Mouse (Mus musculus) liver, embryonic 11.5 days (tissue): ENCODE data around the gene Naip2. TPM values are rescaled to one million over a fixed set of nuclear protein-coding genes. Genes with fewer than 3 reads are reported as not detected.
"Not testable (repeated sequence)": the region's sequence is repeated elsewhere in the genome, so short reads cannot be mapped to it uniquely, and the experiment has no call there.

Experiments
- ATAC-seq: fragments of 200-750 bp; cut with Nextera tagmentation; replicated peaks from 2 replicates; pipeline ENCODE4 v1.8.0; 2017; ENCODE audit warnings: moderate number of reproducible peaks, mild to moderate bottlenecking, moderate TSS enrichment, moderate library complexity; ENCODE audit not compliant: low FRiP score
- DNase-seq: peaks from one replicate; pipeline ENCODE4 v3.0.0-alpha.2; 2017; ENCODE audit warnings: low spot score
- H3K27ac ChIP-seq: fragments of 300-500 bp; sonication (generic); 2 replicates; pipeline ENCODE4 v1.5.1; 2014; ENCODE audit warnings: mild to moderate bottlenecking, low read depth, low read length, control low read depth
- H3K27me3 ChIP-seq: fragments of 300-500 bp; sonication (generic); replicated peaks from 2 replicates; pipeline ENCODE4 v1.6.1; 2014; ENCODE audit warnings: low read length, mixed read lengths; ENCODE audit not compliant: control insufficient read depth, insufficient read depth
- H3K36me3 ChIP-seq: fragments of 300-500 bp; sonication (generic); 2 replicates; pipeline ENCODE4 v1.6.1; 2014; ENCODE audit warnings: mild to moderate bottlenecking, low read length, moderate library complexity, mixed read lengths; ENCODE audit not compliant: control insufficient read depth, insufficient read depth
- H3K4me1 ChIP-seq: fragments of 300-500 bp; sonication (generic); replicated peaks from 2 replicates; pipeline ENCODE4 v1.6.1; 2014; ENCODE audit warnings: low read length, mixed read lengths; ENCODE audit not compliant: control insufficient read depth, insufficient read depth
- H3K4me2 ChIP-seq: fragments of 300-500 bp; sonication (generic); 2 replicates; pipeline ENCODE4 v1.6.1; 2014; ENCODE audit warnings: mild to moderate bottlenecking, control low read depth, moderate library complexity
- H3K4me3 ChIP-seq: fragments of 300-500 bp; sonication (generic); 2 replicates; pipeline ENCODE4 v1.5.1; 2014; ENCODE audit warnings: low read depth, low read length, control low read depth
- H3K9ac ChIP-seq: fragments of 300-500 bp; sonication (generic); 2 replicates; pipeline ENCODE4 v1.6.1; 2014; ENCODE audit warnings: low read depth, low read length, control low read depth
- H3K9me3 ChIP-seq: fragments of 300-500 bp; sonication (generic); 2 replicates; pipeline ENCODE4 v1.6.1; 2016; ENCODE audit warnings: low read length, inconsistent platforms, mixed read lengths; ENCODE audit not compliant: control insufficient read depth
- WGBS: fragments of 180-500 bp; shearing (Covaris S2); extraction: QIAGEN DNeasy Blood & Tissue Kit; methylation state at CpG from one replicate; pipeline ENCODE4 v1.1.7; 2014; 5-methylcytosine and 5-hydroxymethylcytosine counted together
- polyA plus RNA-seq: library from polyadenylated mRNA; unstranded; fragments of >200 nt; fragmentation: Nextera tagmentation; extraction: Ambion mirVana; gene quantifications from 2 replicates; pipeline ENCODE4 v1.2.1, GENCODE M21; 2014

Gene Naip2
- polyA plus RNA-seq: 1.9 and 2.7 TPM in 2 replicates

DNA sequence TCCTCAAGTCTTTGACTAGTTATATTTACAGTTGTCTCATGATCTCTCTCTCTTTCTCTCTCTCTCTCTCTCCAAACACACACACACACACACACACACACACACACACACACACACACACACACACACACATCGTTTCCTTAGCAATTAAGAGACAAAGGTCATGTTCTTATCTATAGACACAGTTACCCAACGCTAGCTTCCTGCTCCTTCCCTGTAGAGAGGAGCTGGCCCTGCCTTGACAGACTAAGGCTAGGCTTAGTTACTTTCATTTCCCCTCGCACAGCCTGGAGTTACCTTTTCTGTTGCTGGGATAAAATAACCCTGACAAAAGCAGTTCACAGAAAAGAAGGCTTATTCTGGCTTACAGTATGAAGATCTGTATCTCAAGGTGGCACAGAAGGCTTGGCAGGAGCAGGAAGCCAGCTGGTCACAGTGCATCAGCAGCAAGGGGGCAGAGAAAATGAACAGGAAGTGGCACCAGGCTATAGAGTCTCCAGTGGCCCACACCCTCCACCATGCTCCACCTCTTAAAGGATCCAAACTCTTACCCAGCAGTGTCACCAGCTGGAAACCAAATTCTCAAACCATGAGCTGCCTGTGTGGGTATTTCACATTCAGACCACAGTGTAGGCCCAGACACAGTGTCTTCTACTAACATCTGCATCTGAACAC lies at the start of gene Naip2:
Naip2 (minus strand) TSS at position 434 of the 675 bp plus-strand sequence.
- DNase-seq: peak; percentile 32
- H3K36me3 ChIP-seq, H3K9ac ChIP-seq, H3K4me1 ChIP-seq, H3K9me3 ChIP-seq, H3K27me3 ChIP-seq: not testable (repeated sequence)
- Histone ChIP-seq H3K4me2 (peak within 1 kb of the TSS; percentile 49), H3K4me3 (peak within 1 kb of the TSS; percentile 10), H3K27ac (peak within 1 kb of the TSS; percentile 26)
- peak; percentile 82 for ATAC-seq
- WGBS: 25% methylated on average over 3 of the region's 3 CpGs

DNA sequence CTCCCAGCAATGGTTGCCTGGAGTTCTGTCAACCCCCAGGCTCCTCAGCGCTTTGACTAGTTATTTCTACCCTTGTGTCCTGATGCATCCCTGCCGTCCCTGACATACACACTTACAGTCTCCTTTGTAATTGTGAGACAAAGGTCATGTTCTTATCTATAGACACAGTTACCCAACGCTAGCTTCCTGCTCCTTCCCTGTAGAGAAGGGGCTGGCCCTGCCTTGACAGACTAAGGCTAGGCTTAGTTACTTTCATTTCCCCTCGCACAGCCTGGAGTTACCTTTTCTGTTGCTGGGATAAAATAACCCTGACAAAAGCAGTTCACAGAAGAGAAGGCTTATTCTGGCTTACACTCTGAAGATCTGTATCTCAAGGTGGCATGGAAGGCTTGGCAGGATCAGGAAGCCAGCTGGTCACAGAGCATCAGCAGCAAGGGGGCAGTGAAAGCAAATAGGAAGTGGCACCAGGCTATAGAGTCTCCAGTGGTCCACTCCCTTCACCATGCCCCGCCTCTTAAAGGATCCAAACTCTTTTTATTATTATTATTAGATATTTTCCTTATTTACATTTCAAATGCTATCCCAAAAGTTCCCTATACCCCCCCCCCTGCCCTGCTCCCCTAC lies 45.1 kb upstream of the Naip2 start:
- not testable (repeated sequence) for ATAC-seq

DNA sequence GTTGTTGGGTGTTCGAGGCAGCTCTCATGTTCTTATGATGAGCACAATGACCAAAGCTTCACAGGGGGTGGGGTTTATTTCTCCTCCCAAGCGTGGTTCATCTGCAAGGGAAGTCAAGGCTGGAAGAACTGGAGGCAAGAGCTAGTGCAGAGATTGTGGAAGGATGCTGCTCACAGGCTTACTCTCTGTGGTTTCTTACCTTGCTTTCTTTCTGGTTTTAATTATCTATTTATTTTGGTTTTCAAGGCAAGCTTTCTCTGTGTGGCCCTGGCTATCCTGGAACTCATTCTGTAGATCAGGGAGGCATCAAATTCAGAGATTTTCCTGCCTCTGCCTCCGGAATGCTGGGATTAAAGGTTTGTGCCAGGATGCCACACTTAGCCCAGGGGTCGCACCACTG lies 44.3 kb upstream of the Naip2 start, which contains the start of gene Naip5:
Naip5 (minus strand) TSS at position 101 of the 400 bp plus-strand sequence.
- not testable (repeated sequence) for H3K9ac ChIP-seq, H3K27ac ChIP-seq, DNase-seq, H3K27me3 ChIP-seq, H3K36me3 ChIP-seq, ATAC-seq, H3K4me3 ChIP-seq, H3K4me1 ChIP-seq, H3K9me3 ChIP-seq, H3K4me2 ChIP-seq
- WGBS: 73% methylated on average over 4 of the region's 4 CpGs

More for the DNA sequence above, 45.1 kb upstream of the Naip2 start:
- H3K9ac ChIP-seq, H3K27me3 ChIP-seq, H3K4me2 ChIP-seq, H3K36me3 ChIP-seq, DNase-seq, H3K9me3 ChIP-seq, H3K4me3 ChIP-seq, H3K27ac ChIP-seq, H3K4me1 ChIP-seq: not testable (repeated sequence)
- 46% methylated on average over 5 of the region's 5 CpGs for WGBS

DNA sequence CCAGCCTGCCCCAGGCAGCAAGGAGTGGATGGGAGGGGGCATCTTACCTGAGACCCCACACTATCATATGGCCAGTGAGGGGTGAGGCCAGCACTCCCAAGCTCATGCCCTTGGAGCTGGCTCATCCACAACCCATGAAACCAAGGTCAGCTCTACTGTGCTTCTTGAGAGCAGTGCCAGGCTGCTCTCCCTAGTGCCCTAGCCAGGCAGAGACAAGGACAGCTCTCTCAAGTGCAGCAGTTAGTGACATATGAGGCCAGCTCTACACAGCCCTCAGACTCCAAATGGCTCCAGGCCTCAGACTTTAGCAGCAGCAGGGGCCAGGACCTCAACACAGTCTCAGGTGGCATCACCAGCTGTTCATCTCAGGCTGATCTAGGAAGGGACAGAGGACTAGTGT lies 41.8 kb upstream of the Naip2 start:
- H3K27ac ChIP-seq: no peak overlapping the region
- H3K36me3 ChIP-seq: no peaks in the 10 kb centered on the region
- H3K27me3 ChIP-seq: no peaks in the 10 kb centered on the region
- no peaks in the 10 kb centered on the region for H3K9me3 ChIP-seq
- H3K9ac ChIP-seq: no peak overlapping the region
- no peak overlapping the region for H3K4me2 ChIP-seq
- no peaks in the 10 kb centered on the region for H3K4me1 ChIP-seq
- H3K4me3 ChIP-seq: no peak overlapping the region
- DNase-seq (no peak), ATAC-seq (0 out of 2 replicates have a peak, but pooled peaks have one; percentile 18)

DNA sequence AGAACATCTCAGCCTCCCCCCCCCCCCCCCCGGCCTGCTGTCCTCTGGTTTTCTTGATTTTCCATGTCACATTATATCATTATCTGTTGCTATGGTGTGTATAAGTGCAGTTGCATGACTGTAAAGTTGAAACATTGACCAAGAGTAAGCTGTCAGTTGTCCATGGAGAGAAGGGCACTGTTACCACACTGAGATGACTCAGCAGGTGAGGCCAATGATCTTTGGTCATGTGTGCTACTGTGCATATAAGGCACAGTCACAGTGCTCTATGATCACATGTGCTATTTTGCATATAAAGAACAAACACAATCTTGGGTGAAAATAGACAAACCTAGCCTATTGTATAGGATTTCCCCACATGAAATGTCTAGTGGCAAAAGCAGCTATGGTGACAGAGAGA lies 11.8 kb upstream of the Naip2 start:
- not testable (repeated sequence) for ATAC-seq, H3K4me2 ChIP-seq, H3K27me3 ChIP-seq, H3K27ac ChIP-seq, DNase-seq, H3K4me3 ChIP-seq, H3K9ac ChIP-seq, H3K9me3 ChIP-seq, H3K4me1 ChIP-seq, H3K36me3 ChIP-seq
- 79% methylated on average over 1 of the region's 1 CpGs for WGBS

DNA sequence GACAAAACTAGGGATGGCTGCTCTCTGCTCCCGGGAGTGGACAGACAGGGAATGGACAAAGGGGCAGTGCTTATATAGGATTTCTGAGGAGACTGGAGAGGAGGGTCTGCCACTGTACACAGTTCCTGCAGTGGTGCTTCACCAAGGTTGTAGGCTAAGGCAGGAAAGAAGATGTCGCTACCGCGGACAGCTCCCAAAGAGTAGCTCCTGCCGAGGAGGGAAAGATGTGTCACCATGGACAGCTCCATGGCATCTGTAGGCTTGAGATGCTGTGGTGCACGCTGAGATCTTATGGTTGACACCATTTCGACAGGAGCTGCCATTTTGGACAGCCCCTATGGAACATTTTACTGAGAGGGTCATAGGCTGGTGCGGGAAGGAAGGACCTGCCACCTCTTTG lies 8.6 kb upstream of the Naip2 start:
- Histone ChIP-seq H3K27me3 (no peaks in the 10 kb centered on the region), H3K4me2 (no peak overlapping the region), H3K4me3 (no peak overlapping the region), H3K36me3 (no peaks in the 10 kb centered on the region), H3K9me3 (no peaks in the 10 kb centered on the region), H3K4me1 (no peaks in the 10 kb centered on the region), H3K9ac (no peak overlapping the region), H3K27ac (no peak overlapping the region)
- ATAC-seq: no peak
- WGBS: 19% methylated on average over 8 of the region's 8 CpGs
- DNase-seq: peak; percentile 64

DNA sequence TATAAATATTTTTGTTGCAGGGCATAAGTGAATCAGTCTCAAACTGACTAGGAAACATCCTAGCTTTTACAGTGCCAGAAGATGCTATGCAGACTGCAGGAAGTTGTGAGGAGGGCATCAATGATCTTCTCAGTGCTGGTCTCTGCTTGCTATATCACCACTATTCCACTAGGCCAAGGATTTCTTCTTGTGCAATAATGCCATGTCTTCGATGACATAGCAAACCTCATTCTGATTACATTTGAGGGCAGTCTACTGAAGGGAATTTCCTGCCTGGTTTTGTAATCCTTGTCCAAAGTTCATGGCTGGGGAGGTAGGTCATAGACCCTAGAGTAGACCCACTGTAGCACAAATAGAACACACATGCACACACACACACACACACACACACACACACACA lies 1.4 kb upstream of the Naip2 start:
- no peak overlapping the region for H3K4me2 ChIP-seq
- no peak overlapping the region for H3K9ac ChIP-seq
- DNase-seq (no peak), ATAC-seq (no peak)
- no peaks in the 10 kb centered on the region for H3K27me3 ChIP-seq
- no peak overlapping the region for H3K4me3 ChIP-seq
- H3K4me1 ChIP-seq: no peaks in the 10 kb centered on the region; the same call in 1 of the 2 replicates
- H3K27ac ChIP-seq: no peak overlapping the region
- H3K36me3 ChIP-seq: no peaks in the 10 kb centered on the region
- no peaks in the 10 kb centered on the region for H3K9me3 ChIP-seq
- 63% methylated on average over 1 of the region's 1 CpGs for WGBS

DNA sequence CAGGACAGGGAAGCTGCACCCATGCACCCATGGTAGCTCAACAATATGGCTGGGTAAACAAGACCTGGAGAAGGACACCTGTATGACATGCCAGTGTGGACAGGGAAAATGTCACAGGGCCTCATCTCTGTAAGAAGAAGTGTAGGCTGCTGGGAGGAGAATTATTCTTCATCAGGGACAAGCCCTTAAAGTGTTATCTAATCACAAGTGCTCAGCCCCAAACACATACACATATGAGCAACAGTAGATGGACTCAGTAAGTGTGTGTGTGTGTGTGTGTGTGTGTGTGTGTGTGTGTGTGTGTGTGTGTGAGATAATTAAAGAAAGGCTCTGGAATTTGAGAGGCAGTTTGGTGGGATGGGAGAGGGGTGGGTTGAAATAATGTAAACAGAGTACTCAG lies 1.1 kb downstream of the Naip2 start:
- Histone ChIP-seq H3K9ac (no peak overlapping the region), H3K27ac (no peak overlapping the region), H3K9me3 (no peaks in the 10 kb centered on the region), H3K4me3 (no peak overlapping the region), H3K4me1 (no peaks in the 10 kb centered on the region; the same call in 1 of the 2 replicates), H3K27me3 (no peaks in the 10 kb centered on the region), H3K36me3 (no peaks in the 10 kb centered on the region), H3K4me2 (peak overlapping the region; percentile 49)
- ATAC-seq: peak; percentile 53
- no peak for DNase-seq

DNA sequence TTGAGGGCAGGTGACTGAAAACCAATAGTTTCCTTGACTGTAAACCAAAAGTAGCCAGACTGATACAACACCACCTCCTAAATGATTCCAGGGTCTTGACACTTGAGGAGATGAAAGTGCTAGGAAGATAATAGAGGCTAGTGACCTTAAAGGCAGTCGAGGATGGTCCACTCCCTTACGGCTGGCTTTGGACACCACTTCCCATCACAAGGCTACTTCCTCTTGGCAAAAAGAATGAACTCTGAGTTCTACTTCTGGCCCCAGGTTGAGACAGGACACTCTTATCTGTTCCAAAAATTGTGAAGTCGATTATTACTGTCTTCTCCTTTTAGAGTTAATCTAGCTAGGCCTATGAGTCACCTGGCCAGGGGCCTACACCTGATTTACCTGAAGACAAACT lies 6.5 kb downstream of the Naip2 start:
- Histone ChIP-seq H3K36me3 (no peaks in the 10 kb centered on the region), H3K9me3 (no peaks in the 10 kb centered on the region), H3K9ac (no peak overlapping the region), H3K4me3 (no peak overlapping the region), H3K27ac (no peak overlapping the region), H3K4me2 (no peak overlapping the region), H3K4me1 (no peaks in the 10 kb centered on the region), H3K27me3 (no peaks in the 10 kb centered on the region)
- DNase-seq (no peak), ATAC-seq (no peak)
- WGBS: 72% methylated on average over 3 of the region's 3 CpGs
